Mouse (Mus musculus): ENCODE measurements at regions not wholly inside any gene's neighbourhood (a gene's known extent, or its start where the extent isn't known, plus 50 kb on each side); places are given as distances from the start of the nearest gene placed in this dataset.
"Not testable (repeated sequence)": the region's sequence is repeated elsewhere in the genome, so short reads cannot be mapped to it uniquely, and the experiment has no call there.

- DNase-seq (ENCODE audit: extremely low spot score, low spot score) = no peak
These were observed 225.1 kb upstream of the Olfr1507 start for GRCm38 (mm10) chr14:52720640-52721039.

DNA sequence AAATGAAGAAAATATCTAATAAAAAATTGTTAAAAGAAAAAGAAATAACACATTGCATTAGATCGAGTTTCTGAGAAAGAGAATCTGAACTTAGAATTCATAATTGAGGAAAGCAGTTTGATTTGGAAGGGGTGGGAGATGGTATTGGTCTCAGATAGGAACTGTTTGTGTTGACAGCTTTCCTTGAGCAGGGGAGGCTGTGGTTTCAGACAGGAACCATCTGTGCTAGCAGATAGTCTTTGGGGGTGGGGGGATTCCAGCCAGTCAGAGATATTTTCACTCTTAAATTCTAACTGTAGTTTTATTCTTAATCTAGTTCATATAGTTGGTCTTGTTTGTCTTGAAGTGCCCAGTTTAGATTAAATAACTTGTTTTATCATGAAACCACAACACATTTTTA lies 205.3 kb upstream of the Olfr1507 start:
- not testable (repeated sequence) for DNase-seq (ENCODE audit: extremely low spot score, low spot score)

DNA sequence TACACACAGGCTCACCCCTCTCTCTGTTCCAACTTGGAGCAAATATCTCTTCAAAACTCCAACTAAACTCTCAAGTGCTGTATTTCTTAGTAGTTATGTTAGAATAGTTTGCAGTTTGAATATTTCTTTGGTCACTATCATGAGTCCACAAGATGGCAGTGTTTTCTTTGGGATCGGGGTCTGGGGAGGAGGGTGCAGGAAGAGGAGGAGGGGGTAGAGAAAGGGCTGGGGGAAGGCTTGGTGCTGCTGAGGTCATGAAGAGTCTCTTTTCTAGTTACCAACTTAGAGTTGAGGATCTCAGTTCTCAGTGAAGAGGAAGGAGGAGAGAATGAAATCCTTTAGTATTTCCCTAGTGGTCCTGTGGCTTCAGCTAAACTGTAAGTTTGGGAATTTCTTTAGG lies 188.1 kb upstream of the Olfr1507 start:
- DNase-seq (ENCODE audit: extremely low spot score, low spot score) = not testable (repeated sequence)

- DNase-seq (ENCODE audit: extremely low spot score, low spot score) = no peak
These were observed 158.8 kb upstream of the Olfr1507 start for GRCm38 (mm10) chr14:52654355-52654754.

GRCm38 (mm10) chr14:52638179-52638578 lies 142.6 kb upstream of the Olfr1507 start:
- no peak for DNase-seq (ENCODE audit: extremely low spot score, low spot score)

DNA sequence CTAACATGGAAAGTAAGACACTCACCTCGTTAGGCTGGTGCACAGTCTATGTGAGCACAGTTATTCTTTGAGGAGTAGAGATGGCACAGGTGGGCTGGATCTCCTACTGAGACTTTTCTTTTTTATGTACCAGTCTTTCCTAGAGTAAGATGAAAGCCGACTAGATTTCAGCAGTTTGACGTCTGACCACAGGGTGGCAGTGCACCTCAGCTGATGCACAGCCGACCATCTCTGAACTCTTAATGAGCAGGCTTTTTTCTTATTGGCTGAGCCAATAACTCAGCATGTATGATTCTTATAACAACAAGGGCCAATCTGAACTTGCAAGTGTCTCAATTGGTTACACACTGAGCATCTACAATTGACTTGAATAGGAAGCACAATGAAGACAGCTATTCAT lies 126.6 kb upstream of the Olfr1507 start:
- no peak for DNase-seq (ENCODE audit: extremely low spot score, low spot score)

- no peak for DNase-seq (ENCODE audit: extremely low spot score, low spot score)
These were observed 84.8 kb upstream of the Olfr1507 start for GRCm38 (mm10) chr14:52580319-52580718.

GRCm38 (mm10) chr14:52566920-52567319 lies 71.4 kb upstream of the Olfr1507 start:
- DNase-seq (ENCODE audit: extremely low spot score, low spot score) = no peak

DNA sequence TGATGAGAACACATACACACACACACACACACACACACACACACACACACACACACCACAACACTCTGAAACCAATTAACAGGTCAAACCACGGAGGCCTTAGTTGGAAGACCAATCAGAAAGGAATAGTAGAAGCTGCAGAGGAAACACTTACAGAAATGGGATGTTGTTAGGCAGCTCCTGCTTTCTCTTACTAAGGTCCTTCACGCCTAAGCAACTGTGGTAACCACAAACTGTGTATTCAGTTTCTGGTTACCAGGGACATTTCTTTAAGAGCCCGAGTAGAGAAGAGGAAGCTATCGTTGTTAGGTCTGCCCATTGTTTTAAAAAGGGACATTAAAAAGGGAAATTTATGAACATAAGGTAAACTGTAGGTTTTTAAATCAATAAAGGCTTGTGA lies 70.1 kb upstream of the Olfr1507 start:
- DNase-seq (ENCODE audit: extremely low spot score, low spot score) = no peak

GRCm38 (mm10) chr14:52556340-52556739 lies 60.8 kb upstream of the Olfr1507 start:
- not testable (repeated sequence) for DNase-seq (ENCODE audit: extremely low spot score, low spot score)

DNA sequence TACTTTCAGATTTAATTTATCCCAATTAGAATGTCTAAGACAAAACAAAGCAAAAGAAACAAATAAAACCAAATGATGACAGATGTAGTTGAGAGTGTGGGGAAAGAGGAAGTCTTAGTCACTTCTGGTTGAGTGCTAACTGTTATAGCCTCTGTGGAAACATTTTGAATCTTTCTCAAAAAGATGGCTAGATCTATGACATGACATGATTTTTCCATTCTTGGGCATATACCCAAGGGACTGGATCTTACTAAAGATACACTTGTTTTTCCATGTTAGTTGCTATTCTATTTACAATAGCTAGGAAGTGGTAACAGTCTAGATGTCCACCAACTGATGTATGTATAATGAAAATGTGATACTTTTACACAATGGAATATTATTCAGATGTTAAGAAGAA lies 57.9 kb upstream of the Olfr1507 start:
- no peak for DNase-seq (ENCODE audit: extremely low spot score, low spot score)

- no peak for DNase-seq (ENCODE audit: extremely low spot score, low spot score)
These were observed 52.4 kb upstream of the Olfr1507 start for GRCm38 (mm10) chr14:52547933-52548332.
